Mouse (Mus musculus) layer of hippocampus, postnatal 10 days (tissue): Measurements from ENCODE around the gene Gdpd3. TPM values are rescaled to one million over a fixed set of nuclear protein-coding genes. Genes with fewer than 3 reads are reported as not detected.
A peak's percentile ranks its signal among the peaks of the same experiment; 100 is the strongest.
"Not testable (repeated sequence)": the region's sequence is repeated elsewhere in the genome, so short reads cannot be mapped to it uniquely, and the experiment has no call there.

Experiments used
- DNase-seq, 2 experiments: peaks; one replicate each; pipeline ENCODE4 v3.0.0; 2021; ENCODE audit warnings: low spot score in 2 of 2
- total RNA-seq, 2 experiments: library from RNA; stranded (reverse); gene quantifications; 2 replicates each; pipeline ENCODE4 v1.2.3; 2021

Gene Gdpd3
- total RNA-seq, 2 experiments from 2014 or later, result 2.7 to 3.0 TPM

DNA sequence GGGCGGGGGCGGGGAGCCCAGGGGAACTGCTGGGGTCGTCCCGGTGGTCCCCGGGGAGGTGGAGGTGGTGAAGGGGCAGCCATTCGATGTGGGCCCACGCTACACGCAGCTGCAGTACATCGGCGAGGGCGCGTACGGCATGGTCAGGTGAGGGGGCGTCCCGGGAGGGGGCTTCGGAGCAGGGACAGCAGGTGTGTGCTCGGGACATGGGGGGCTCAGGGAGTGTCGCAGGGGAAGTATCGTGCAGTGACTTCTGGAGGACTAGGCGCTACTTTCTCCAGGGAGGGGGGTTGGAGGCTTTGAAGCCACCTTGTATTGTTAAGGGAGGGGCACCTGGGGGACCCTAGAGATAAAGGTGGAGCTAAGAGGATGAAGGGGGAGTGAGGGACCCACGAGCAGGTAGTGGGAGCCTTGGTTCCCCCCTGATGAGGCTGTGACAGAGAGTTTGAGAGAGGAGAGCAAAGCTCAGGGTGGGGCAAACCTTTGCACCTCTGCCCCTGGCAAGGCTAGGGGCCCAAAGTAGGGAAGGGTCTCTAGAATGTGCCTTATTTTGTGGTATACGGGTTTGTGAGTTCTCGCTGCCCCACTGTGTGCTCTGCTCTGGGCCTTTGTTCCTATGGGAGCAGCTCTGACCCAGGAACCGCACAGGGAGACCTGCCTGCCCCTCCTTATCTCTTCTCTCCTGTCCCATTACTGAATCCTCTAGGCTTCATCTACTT, 6.3 kb upstream of the Gdpd3 start:
- no peak for DNase-seq

DNA sequence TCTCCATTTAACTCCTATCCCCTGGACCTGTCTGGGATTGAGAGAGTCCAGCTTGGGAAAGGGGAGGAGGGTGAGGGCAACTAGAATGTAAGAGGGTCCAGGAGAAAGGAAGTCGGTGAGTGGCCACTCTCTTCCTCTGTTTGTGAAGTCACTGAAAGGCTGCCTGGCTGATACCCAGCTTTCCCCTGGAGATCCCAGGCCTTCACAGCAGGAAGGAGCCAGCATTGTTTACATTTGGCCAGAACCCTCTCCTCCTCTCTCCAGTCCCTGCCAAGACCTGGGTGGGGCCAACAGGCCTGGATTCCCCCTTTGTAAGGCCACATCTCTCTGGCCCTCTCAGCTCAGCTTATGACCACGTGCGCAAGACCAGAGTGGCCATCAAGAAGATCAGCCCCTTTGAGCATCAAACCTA, 5.7 kb upstream of the Gdpd3 start:
- peak in 1 of 2 experiments; percentile 51 for DNase-seq

- DNase-seq, result no peak
Measured at GRCm38 (mm10) chr7:126760956-126761355, 5.2 kb upstream of the Gdpd3 start.

GRCm38 (mm10) chr7:126761529-126762067, 4.5 kb upstream of the Gdpd3 start:
- no peak for DNase-seq

DNA sequence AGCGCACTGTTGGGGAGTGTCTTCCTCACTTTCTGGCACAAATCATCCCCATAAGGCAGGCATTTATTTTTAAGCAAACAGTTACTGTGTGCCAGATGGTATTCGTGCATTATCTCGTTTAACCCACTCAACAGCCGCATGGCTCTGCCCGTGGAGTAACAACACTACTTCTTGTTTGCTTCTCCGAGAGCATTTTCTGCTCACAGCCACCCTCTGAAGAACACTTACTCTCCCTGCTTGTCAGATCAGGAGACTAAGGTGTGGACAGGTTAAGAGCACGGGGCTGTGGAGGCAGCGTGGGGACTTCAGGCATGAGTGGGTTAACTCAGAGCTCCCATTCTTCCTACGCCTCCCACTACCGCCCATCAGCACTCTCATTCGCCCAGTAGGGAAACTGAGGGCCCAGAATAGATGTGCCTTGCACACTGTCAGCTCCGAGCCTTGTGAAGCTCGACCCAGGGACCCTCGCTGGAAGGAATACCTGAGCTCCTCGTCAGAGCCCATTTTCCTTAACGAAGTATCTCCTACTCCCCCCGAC, 3.6 kb upstream of the Gdpd3 start:
- DNase-seq, result peak in 1 of 2 experiments; percentile 52

DNA sequence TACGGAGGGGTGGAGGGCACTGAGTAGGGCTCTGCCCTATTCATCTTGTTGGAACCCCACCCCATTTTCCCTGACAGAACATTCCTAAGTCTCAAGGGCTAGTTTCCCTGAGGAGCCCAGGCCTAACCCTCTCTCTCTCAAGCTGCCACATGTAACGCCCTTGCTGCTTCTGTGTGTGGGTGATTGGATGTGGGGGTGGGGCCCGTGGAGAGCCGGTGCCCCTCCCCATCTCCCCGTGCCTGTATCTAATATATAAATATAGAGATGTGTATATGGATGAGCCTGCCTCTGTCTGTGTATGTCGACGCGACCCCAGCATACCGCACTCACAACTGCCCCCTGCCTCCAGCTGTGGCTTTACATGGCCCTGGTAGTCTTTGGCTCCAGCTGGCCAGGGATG, 594 bp upstream of the Gdpd3 start:
- DNase-seq, result no peak

GRCm38 (mm10) chr7:126767001-126767400, 867 bp downstream of the Gdpd3 start:
- DNase-seq, result no peak

DNA sequence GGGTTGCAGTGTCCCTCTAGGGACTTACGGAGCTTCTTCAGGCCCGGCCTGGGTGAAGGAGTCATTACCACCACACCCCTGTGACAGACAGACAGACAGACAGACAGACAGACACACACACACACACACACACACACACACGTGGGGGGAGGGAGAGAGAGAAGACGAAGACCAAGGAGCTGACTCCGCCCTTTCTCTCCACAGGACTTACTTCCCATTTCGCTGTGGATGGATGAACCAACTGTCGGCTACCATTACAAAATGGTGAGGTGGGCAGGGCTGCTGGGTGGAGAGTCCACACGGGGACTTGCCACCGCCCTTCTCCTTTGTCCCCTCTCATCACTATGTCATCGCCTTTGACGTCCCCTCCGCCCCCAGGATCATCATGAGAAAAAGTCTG, 4.7 kb downstream of the Gdpd3 start:
- no peak for DNase-seq

DNA sequence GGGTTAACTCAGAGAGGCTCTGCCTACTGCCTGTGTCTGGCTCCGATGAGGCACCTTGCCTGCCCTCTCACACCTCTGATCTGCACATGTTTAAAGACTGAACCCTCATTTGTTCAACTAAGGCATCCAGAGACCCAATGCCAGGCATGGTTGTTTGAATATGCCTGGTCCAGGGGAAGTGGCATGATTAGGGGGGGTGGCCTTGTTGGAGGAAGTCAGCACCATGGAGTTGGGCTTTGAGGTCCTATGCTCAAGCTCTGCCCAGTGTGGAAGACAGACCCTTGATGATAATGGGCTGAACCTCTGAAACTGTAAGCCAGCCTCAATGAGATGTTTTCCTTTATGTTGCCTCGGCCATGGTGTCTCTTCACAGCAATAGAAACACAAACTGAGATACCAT, 7.2 kb downstream of the Gdpd3 start:
- no peak for DNase-seq

DNA sequence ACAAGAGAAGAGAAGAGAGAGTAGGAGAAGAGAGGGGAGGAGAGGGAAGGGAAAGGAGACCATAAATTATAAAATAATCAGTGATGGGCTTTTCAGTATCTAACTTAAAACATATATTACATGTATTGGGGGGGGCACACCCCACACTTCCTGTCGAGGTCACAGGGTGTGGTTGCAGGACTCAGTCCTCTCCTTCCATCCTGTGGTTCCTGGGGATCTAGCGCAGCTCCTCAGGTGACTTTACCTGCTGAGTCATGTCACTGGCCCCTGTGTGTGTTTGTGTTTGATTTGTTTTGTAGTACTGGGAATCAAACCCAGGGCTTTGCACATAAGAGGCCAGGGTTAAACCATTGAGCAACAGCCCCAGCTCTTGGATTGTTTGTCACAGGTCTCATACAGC, 8.3 kb downstream of the Gdpd3 start:
- DNase-seq, result no peak

DNA sequence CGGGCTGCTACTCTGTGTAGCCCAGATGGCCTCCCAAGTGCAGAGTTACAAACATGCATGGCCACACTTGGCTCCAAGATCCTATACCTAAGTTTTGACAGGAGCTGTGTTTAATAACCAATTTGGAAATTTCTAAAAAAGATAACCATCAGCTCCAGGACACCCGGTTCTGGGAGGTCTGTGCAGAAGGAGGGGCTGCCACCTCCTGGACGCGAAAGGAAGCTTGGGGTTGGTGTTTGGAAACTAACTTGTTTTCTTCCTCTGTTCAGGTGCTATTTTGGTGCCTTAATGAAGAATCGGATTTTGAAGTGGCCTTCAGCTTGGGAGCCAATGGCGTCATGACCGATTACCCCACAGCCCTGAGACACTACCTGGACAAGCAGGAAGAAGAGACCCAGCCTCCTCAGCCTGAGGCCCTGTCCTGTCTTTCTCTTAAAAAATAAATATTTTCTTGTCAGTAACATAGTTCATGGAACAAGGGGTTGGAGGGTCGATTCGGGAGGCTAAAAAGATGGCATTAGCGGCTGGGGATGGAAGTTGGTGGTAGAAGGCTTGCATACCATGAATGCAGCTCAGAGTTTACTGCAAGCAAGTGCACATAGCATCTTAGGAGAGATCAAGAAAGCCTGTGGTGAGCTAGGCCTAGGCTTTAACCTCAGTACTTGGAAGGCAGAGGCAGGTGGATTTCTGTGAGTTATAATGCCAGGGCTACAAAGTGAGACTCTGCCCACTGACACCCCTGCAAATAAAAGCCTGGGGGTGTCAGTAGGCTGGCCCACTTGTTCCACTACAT, 9.2 kb downstream of the Gdpd3 start:
- no peak for DNase-seq

DNA sequence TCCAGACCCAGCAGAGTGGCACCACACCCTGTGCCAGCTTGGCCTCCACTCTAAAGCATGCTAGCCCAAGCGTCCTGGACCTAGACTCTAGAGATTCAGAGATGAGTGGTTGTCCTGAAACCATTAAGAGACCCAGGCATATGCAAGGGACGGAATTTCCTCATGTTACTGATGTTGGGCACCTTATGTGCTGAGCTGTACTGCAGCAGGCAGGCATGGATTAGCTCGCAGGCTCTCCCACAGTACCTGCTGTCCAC, 9.8 kb downstream of the Gdpd3 start:
- DNase-seq, result no peak

DNA sequence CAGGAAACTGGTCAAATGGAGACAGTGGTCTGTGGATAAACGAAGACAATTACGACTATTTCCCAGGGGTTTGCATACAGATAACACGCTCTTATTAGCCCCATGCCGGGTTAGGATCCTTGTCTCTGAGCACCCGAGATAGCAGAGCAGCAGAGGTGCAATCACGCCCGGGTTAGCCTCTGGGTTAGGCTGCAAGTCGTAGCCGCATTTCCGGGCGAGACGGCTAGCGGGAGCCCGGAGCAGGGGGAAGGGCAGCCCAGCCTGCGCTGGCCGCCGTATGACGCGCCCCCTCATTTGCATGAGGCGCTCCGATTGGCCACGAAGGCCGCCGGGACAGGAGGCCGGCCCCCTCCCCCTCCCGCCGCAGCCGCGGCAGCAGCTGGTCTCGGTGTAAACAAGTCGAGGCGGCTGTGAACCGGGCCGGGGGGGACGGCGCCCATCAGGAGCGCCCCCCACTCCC, 10.5 kb downstream of the Gdpd3 start, which contains the start of gene Ypel3:
TSS of gene Ypel3 (plus strand) at position 358 of the 460 bp plus-strand sequence.
- DNase-seq, result peak; percentile 88 to 95

DNA sequence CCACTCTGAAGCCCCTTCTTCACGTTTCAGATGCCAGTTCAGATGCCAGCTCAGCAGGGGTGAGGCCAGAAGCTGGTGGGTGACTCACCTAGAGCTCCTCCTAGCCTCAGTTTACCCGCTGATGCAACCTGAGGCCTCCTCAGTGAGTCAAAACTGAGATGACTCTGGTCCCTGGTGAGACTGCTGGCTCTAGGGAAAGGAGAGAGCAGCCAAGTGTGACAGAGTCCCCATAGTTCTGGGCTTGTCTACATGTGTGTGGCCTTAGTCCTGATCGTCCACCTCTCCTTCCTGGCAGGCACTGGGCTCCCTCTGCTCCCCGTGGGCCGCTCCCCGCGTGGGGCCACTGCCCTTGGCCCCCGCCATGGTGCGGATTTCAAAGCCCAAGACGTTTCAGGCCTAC, 11.3 kb downstream of the Gdpd3 start:
- DNase-seq, result no peak

DNA sequence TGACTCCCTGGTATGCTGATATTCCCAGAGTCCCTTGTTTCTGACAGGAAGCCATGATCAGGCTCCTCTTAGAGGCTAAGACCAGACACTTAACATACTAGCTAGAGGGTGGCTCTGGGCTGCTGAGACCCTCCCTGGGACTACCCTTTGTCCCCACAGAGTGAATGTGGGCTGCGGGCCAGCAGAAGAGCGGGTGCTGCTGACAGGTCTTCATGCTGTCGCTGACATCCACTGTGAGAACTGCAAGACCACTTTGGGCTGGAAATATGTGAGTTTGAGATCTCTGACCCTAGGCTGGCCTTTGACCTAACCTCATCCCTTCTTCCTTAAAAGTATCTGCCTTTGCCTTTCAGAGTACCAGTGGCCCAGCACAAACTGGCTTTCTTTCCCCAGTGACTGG, 12.0 kb downstream of the Gdpd3 start:
- DNase-seq, result no peak

DNA sequence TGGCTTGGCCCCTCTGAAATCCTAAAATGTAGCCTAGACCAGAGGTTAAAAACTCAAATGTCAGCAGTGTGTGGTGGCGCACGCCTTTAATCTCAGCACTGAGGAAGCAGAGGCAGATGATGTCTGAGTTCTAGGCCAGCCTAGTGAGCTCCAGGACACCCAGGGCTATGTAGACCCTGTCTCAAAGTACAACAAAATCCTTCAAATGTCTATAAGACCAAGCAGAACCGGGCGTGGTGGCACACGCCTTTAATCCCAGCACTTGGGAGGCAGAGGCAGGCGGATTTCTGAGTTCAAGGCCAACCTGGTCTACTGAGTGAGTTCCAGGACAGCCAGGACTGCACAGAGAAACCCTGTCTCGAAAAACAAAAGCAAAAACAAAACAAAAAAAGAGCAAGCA, 13.0 kb downstream of the Gdpd3 start:
- not testable (repeated sequence) for DNase-seq

DNA sequence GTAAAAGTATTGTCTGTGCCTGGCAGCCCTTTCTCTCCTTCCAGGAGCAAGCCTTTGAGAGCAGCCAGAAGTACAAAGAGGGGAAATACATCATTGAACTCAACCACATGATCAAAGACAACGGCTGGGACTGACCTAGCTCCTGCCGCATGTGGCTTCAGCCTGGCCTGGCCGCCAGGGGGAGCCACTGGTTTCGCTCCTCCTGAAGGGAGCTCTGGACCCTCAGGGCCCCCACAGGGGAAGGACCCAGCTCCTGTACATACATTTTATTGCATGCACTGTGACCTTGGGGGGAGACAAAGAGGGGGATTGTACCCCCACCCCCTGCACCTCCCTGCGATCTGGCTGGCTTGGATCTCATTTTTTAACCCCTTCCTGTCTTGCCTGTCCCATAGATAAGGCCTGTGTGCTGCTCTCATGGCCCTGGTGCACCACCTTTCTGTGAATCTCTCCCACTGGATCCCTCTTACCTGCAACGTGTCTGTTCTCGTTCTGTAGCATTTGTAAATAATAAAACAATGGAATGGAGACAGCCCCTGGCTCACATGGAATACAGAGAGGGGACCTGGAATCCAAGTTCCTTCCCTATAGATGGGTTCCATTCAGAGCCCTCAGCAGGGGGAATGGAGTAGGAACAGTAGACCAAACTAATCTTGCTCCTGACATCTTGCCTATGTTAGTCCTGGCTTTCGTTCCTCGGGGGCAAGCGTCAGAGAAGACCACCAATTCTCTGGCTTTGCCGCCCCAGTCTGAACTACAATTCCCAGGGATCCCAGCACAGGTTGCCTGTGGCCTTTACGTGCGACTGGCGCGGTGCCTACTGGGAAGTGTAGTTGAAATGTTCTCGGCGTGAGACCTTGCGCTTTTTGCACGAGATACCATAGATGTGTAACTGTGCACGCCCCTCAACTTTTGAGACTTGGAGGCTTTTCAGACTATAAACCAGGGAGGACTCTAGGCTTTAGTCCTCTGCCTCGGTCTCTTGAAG, 14.1 kb downstream of the Gdpd3 start:
- peak; percentile 88 to 92 for DNase-seq

DNA sequence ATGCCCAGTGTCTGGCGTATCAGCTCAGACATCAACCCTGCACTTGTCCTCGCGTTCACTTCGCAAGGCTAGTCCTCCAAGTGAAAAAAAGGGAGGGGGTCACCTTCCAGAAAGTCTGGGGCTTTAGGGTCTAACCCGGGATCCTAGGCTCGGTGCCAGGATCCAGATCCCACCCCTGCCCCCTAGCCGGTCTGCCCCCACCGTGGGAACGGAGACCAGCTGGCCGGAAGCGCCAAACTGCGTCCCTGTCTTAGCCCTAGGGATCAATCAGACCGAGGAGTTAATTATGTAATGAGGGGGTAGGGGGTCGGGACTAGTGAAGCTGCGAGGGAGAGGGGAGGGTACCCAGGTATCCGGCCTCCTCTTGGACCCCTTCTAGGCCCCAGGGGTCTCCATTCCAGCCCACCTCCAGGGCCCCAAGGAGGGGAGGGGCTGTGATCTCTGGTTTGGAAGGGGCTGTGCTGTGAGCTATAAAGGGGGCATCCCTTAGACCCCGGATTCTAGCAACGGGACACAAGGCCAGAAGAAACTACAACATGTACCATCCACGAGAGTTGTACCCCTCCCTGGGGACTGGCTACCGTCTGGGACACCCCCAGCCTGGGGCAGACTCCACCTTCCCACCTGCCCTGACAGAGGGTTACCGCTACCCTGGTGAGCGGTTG, 15.0 kb downstream of the Gdpd3 start, which contains the start of gene Tbx6:
TSS of gene Tbx6 (plus strand) at position 513 of the 665 bp plus-strand sequence.
- no peak for DNase-seq

- no peak for DNase-seq
Measured at GRCm38 (mm10) chr7:126781661-126782370, 15.7 kb downstream of the Gdpd3 start.

- no peak for DNase-seq
Measured at GRCm38 (mm10) chr7:126782693-126783092, 16.6 kb downstream of the Gdpd3 start.
